Mouse (Mus musculus) c-Kit-positive CD71-negative TER-119-negative erythroid progenitor cells, embryonic 14.5 days (primary cell): ENCODE data around the gene Rnf141.

Experiments used
- DNase-seq: peaks from one replicate; pipeline ENCODE4 v3.0.0-alpha.2; 2013; ENCODE audit warnings: low read depth

The Rnf141 gene

DNA sequence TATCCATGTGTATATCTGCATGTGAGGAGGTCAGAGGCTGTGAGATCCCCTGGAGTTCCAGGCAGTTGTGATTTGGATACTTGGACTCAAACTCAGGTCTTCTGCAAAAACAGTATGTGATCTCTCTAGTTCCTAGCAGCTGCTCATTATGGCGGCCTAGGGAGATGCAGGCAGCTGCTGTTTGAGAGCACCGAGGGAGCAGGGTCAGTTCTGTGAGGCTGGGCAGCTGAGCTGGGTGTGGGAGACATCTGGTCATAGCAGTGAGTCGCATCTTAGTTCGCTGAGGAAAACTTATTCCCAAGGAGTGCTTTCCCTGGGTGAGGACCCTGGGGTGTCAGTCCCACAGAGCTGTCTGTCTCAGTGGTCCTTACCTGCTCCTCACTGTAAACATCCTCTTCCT, 49.5 kb downstream of the Rnf141 start:
- DNase-seq: no peak

DNA sequence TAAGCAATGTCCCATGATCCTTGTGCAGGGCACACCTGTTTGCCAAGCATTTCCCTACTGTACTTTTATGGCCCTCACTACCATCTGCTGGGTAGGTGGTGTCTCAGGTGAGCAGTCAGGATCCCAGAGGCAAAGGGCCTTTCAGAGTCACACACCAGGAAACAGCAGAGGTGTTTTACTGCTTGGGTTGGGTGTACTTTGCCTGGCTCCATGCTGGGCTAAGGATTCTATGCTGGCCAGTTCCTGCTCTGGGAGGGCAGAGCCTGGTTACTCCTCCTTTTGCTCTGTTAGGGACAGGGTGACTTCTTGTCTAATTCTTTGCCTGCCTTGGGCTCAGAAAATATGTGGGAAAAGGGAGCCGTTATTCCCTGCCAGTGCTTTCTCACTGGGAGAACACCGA, 51.4 kb downstream of the Rnf141 start:
- DNase-seq: no peak

DNA sequence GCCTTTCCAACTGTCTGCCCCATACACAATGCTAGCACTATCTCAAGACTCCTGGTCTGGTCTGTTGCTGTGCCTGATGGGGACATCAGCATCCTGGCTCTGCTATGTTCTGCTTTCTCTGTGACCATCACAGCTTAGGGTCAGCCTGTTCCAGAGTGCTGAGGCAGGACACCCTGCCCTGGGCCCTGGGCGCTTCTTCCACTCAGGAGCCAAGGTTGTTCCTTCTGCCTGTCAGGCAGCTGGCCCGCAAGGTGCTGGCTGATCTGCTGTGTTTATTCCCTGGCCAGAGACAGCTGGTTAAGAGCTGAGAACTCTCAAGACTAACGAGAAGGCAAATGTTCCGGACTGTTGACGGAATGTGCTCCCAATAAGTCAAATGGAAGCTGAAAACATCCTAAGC, 52.1 kb downstream of the Rnf141 start:
- DNase-seq: no peak

DNA sequence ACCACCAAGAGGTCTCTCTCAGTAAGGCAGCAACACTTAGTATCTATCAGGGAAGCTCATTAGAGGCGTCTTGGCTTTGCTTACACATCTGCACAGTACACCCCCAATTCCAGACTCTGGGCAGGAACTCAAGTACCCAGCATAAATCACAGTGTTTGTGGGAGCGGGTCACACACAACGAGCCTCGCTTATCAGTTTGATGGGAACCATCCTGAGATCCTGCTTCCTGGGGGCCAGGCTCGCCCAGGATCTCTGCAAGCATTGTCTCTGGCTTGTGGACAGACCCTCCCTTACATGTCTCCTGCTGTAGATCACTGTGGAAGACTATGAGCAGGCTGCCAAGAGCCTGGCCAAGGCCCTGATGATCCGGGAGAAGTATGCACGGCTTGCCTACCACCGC, 53.4 kb downstream of the Rnf141 start:
- DNase-seq: no peak

DNA sequence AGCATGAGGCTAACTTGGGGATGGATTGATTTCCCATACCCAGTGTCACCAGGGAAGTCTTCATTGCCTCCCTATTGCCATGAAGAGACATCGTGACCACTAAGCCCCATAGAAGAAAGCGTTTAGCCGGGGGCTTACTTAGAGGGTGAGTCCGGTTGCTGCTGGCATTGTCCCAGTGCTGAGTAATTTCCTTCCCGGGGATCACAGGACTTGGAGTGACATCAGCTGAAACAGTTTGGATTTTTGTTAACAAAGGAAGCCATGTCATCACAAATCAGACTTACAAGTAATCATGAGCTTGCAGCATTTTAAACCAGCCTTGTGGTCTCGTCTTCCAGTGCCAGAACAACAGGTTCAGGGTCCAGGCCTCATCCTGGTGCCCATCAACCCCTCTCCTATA, 56.9 kb downstream of the Rnf141 start:
- no peak for DNase-seq

DNA sequence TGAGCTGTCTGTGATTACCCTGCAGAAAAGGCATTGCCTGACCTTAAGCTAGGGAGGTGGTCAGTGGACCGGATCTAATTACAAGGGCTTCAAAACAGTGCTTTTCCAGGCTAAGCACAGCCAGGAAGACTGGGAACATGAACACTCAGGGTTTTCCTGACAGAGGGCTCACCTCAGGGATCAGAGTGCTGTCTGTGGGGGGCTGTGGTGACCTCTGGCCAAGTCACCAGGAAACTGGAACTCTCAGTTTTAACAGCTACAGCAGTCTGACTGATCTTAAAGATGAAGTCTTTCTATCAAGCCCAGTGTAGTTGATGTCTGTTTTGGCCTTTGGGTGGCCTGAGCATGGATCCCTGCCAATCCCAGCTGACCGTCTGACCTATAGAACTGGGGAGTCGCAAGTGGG, 58.5 kb downstream of the Rnf141 start:
- no peak for DNase-seq

DNA sequence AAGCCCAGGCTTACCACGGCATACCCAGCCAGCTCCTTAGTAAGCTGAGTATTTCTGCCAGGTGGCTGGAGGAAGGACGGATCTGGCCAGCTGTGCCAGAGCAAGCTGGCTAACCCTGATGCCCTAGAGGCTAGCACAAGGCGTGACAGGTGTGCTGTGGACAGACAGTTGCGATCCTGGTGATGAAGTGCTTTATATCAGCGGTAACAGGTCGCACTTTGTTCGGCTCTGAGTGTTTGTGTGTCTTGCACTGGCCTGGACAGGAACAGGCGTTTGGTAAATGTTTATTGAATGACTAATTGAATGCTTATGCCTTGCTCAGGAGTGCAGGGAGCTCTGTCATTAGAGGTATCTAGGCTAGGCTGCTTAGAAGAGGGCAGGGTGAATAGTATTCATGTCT, 59.3 kb downstream of the Rnf141 start:
- DNase-seq: no peak

DNA sequence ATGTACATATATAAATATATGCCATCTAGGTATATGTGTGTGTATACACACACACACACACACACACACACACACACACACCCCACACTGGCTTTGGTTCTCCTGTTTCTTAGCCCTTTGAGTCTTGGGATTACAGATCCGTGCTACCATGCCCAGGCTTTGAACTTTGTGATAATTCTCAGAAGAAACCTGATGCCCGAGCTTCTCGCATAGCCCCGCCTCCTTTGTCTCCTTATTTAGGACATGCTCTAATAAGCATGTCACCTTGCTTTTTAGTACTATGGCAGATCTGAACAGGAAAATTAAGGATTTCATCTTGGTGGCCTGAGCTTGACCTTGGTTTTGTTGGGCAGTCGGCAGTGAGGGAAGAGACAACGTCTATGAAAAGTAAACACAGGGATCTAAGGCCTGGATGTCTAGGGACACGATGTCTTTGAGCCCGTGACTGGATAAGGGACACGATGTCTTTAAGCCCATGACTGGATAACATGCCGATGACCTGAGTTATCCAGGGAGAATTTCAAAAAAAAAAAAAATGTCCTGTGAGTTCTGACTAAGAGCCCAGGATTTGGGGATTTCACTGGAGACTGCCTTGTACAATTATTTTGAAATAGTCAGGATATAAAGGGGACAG, 61.3 kb downstream of the Rnf141 start:
- DNase-seq: no peak

DNA sequence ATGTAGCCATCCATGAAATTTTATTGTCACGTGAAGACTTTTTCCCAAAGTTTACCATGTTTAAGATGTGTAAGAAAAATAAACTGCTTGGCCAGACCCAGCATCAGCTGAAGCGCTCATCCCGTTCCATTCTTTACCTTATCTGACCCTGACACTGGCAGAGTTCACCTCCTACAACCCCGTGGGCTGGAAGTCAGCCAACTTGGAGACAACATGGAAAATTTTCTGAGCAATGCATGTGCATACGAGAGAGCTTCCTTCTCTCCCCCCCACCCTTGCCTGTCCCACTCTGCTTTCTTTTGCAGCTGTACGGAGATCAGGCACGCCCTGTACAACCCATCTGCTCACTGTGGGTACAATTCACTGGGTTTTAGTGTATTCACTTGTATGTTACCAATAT, 62.1 kb downstream of the Rnf141 start:
- no peak for DNase-seq

DNA sequence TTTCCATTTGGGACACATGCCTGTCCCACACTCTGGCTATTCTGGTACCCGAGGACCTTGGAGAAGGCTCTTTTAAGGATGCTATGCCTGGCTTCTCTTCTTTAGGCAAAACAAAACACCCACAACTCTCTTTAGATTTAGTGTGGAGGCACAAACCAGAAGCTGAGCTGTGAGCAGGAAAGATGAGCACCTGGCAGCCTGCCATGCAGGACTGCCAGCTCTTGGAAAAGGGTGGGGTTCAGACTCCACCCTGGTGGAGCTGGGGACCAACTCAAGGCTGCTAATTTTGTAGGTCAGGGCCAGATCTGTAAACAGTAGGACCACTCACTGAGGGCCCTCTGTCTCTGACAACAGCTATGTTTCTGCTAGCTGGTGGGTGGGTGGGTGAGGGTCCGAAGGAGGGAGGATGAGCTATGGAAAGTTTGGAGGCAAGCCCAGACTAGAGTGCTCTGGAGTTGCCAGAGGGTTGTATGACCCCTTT, 63.0 kb downstream of the Rnf141 start:
- DNase-seq: no peak

DNA sequence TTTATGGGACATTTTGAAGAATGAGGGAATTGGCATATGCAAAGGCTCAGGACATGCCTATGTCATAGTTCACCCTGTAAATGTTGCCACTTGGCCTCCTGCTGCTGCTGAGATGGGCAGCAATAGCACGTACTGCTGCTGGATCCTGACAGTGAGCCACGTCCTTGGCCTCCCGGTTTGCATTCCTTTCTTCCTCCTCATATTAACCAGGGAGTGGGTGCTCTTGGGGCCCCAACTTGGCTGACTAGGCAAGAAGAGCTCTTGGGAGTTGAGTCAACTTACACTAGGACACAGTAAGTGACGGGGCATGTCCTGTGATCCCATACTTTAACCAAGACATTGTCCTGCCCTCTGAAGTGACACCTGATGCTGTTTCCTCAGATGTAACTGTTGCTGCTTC, 63.7 kb downstream of the Rnf141 start:
- DNase-seq: no peak

DNA sequence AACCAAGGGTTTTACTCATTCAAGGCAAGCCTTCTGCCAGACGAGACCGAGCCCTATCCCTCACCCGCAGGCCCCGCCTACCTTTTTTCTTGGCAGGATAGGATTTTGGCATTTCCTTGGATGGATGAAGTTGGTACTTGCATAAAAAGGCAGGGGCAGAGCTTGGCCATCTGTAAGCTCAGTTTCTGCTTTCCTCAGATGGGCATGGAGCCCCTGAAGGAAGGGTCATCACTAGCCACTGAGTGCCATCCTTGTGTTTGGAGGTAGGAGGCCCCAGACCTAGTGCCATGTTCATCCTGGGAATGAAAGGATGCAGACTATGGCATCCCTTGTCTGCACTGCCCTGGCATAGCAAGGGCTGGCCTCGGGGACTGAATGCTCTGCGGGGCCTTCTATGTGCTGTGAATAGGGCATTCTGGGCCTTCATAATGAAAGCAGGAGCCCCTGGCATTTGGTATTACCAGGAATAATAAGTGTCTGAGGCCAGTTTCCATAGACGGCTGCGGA, 64.6 kb downstream of the Rnf141 start:
- DNase-seq: no peak

DNA sequence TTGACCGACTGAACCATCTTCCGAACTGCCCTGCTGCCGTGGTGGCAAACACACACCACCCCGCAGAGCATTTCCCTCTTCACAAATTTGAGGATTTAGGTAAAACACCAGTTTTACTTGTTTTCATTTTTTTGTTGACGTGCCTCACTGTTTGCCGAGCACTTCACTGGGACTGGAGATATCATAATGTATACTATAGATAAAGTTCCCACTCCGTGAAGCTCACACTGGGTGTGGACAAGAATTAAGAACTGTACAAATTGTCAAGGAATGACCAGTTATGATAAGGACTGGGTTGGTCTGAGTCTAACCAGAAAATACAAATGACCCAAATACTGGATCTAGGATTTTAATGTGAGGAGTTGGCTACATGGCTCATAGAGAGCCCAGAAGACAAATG, 65.3 kb downstream of the Rnf141 start:
- no peak for DNase-seq

DNA sequence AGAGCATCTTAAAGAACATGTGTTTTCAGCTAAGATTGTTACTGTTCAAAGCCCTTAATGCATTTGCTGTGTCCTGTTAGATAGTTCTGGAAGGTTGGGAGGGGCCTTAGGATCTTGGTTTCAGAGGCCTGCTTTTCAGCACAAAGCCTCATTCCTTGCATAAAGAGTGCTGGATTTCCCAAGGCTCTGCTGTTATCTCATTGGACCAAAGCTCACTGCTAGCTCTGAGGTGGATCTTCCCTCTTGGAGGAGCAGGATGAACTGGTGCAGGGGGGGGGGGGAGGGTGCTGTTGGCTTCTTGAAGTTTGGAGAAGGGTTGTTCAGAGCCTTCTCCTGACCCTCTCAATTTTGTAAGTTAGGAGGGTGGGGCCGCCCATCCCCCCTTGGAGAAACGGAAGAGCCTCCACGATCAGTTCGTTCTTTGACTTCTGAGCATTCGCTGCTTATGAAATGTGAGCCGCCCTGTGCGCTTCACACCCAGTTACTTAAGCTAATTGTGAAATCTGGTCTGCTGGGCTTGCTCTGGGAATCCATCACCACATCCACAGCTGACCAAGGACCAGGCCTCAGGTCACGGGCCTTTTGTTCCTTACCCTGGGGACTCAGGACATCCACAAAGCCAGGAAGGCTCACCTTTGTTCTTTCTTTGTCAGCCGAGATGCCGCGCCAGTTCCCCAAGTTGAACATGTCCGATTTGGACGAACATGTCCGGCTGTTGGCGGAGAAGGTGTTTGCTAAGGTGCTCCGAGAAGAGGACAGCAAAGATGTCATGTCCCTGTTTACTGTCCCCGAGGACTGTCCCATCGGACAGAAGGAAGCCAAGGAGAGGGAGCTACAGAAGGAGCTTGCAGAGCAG, 66.9 kb downstream of the Rnf141 start:
- no peak for DNase-seq

DNA sequence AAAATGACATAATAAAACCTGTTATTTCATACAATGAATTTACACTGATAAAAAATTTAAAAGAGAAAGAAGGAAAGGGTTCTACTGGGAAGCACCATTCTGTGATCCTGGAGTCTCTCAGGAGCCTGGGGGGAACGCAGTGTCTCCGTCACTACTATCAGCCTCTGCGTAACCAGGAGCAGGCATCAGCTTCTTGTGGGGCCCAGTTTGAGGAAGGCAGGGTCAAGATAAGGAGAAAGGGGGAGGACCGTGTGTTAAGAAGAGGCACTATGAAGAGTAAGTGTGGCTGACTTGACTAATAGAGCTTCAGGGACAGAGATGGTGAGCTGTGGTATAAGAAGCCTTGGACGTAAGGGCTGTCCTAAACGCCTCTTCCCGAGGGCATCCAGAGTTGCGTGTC, 69.6 kb downstream of the Rnf141 start:
- no peak for DNase-seq

DNA sequence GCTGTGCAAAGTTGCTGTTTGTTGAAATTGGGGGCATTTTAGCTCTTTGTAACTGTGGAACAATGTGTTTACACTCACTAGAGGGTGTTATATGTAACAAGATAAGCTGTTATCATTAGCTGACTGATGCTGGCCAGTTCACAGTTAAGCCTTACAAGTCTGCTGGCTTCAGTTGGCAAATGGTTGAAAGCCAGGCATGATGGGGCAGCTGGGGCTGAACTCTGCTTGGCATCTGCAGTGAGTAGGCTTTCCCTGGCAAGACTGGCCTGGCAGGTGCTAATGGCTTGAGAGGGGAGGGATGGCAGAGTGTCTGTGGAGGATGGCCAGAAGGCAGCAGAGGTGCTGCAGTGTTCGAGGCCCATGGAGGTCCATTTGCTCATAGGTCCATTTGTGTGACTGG, 70.2 kb downstream of the Rnf141 start:
- DNase-seq: no peak

DNA sequence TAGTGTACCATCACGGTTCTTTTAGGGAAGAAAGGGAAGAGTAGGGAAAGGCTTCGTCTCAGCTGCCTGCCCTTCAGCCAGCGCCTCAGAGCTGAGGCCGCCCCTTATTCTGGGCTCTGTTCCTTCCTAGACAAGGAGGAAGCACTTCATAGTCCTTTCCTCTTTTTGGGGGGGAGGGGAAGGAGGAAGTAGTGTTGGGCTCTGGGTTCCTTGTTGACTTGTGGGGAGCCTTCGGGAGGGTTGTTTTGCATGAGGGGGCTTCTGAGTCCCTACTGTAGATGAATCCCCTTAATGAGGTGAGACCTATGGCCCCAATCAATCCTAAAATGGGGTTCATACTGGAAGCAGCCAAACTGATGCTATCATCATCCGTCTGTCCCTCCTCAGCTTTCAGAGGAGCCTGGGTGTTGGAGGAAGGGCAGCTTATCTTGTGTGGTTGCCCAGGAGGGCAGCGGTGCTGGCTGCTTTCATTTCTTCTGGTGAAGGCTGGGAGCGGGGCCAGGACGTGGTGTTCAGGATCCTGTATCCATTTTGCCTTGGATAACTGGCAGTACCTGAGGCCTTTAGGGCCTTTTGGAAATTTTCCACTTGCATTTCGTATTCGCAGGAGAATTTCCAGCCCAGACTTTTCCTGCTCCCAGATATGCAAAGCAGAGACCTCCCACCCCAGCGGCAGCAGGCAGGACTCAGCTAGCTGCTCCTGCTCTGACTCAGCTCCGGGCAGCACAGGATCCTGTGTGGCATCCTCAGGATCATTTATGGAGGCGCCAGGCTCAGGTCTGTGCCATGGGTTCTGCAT, 70.9 kb downstream of the Rnf141 start:
- peak; percentile 53 for DNase-seq

DNA sequence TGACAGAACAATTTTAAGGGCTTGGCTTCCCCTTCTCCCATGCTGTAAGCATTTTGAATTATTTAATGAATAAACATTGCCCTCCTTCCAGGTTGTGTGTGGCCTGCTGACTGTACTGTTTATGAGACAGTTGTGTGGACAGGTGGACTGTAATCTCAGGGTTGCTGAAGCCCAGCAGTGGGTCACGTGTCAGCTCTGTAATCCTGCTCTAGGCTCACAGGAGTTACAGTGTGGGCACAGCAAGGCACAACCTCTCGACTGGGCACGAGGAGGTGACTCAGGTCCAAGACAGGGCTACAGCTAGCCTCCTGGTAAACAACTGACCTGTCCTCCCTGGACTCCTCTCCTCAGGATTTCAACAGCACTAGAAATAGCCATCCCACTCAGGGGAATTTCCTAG, 71.9 kb downstream of the Rnf141 start:
- no peak for DNase-seq

DNA sequence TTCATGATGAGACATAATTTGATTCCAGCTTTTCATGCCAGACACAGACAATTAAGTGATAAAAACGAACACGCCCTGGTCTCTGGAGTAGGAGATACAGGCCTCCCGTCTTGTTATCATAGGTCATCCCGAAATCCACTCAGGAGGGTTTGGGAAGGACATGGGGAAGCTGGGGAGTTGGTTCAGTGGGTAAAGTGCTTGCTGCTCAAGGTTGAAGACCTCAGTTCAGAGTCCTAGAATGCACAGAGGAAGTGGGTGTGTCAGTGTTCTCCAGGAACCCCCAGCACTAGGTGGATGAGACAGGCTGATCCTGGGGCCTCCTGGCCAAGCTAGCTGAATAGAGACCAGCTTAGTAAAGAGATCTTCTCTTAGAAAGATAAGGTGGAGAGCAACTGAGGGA, 73.3 kb downstream of the Rnf141 start:
- no peak for DNase-seq

DNA sequence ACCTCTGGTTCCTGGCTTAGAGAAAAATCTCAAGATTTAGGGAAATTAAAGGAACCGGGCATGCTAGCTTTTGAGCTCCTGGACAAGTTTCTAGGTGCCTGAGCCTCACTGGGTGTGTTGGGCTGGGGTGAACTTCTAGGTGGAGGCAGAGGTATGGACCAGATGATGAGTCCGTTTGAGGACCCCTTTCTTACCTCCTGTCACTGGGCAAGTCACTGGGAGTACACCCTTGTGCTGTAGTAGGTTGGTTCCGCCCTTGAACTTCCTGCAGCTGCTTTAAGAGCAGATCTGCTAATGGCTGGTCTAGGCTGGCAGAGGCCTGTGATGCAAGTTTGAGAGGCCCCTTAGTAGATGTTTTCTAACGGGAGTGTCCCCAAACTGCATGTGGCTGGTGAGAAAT, 75.2 kb downstream of the Rnf141 start:
- peak; percentile 32 for DNase-seq

DNA sequence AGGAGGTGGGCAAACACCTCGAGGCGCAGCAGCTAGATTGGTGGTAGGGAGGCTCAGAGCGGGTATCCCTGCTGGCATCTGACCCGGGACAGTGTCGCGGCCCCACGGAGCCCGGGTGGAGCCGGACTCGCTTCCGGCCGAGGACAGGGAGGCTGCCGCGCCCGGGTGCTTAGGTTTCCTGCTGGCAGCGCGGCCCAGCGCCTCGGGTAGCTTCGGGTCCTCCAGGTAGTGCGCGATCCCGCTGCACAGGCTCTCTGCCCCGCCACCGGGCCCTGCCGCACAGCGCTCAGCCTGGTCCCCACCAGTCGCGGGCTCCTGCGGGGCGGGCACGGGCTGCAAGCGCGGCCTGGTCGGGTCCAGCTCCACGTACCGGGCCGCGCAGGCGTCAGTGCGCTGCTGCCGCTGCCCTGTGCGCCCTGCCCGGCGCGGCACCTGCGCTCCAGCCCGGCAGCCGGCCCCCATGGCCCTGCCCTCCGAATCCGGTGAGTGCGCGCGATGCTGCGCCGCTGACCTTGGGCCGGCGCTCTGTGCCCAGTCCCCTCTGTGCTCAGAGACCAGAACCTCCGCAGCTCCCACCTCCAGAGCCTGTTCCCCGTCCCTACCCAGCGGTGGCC, 75.7 kb downstream of the Rnf141 start:
- no peak for DNase-seq

DNA sequence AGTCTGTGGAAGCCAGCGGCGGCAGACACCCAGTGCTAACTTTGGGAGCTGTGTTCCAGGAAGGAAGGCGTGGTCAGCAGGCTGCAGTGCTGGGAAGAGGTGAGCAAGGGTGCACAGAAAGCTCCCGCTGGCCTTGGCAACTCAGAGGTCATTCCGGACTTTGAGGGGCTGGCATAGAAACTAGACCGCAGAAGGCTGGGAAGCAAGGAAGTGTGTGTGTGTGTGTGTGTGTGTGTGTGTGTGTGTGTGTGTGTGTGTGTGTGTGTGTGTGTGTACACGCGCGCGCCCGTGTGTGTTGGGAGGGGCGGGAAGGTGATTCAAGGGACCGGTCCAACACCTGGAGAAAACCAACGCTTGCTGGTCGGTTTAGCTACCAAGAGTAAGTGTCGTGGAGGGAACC, 76.3 kb downstream of the Rnf141 start, which contains the start of gene Ampd3:
Gene Ampd3 (plus strand): TSS at position 206 of the 400 bp plus-strand sequence.
- no peak for DNase-seq
